Mouse (Mus musculus) left cerebral cortex, postnatal 10 days (tissue): ENCODE results near the gene Tectb. TPM values are rescaled to one million over a fixed set of nuclear protein-coding genes. Genes with fewer than 3 reads are reported as not detected.
"Not testable (repeated sequence)": the region's sequence is repeated elsewhere in the genome, so short reads cannot be mapped to it uniquely, and the experiment has no call there.

ENCODE experiments used
- DNase-seq, 2 experiments: peaks; one replicate each; pipeline ENCODE4 v3.0.0; 2021 to 2022; ENCODE audit warnings: low spot score in 2 of 2, mixed read lengths in 1 of 2; ENCODE audit errors: extremely low spot score in 1 of 2
- intact Hi-C: fragments of 180-260 bp; cut with DNase I; formaldehyde crosslinking; loops from one replicate; pipeline ENCODE4 v1.15.1; 2025
- total RNA-seq, 2 experiments: library from RNA; stranded (reverse); gene quantifications; 2 replicates each; pipeline ENCODE4 v1.2.3; 2021

Gene Tectb
- total RNA-seq, result under 1 TPM in 1 of 2 experiments, not detected in 1; 0.32 TPM

- DNase-seq, result no peak
- intact Hi-C loops, result no loop called here
Observed at GRCm38 (mm10) chr19:55180433-55180832, at the start of gene Tectb. Tectb (plus strand) TSS chr19:55180733.

- no peak for DNase-seq
- intact Hi-C loops, result no loop called here
Observed at GRCm38 (mm10) chr19:55131747-55132146, 48.8 kb upstream of the Tectb start.

GRCm38 (mm10) chr19:55132476-55132875 is 48.1 kb upstream of the Tectb start:
- intact Hi-C loops, result no loop called here
- no peak for DNase-seq

- intact Hi-C loops, result no loop called here
- no peak for DNase-seq
Observed at GRCm38 (mm10) chr19:55134521-55134920, 46.0 kb upstream of the Tectb start.

GRCm38 (mm10) chr19:55135918-55136317 is 44.6 kb upstream of the Tectb start:
- DNase-seq, result no peak
- intact Hi-C loops, result no loop called here

GRCm38 (mm10) chr19:55136693-55137427 is 43.7 kb upstream of the Tectb start:
- intact Hi-C loops, result no loop called here
- peak in 1 of 2 experiments; percentile 62 for DNase-seq

GRCm38 (mm10) chr19:55137884-55138283 is 42.6 kb upstream of the Tectb start:
- no peak for DNase-seq
- intact Hi-C loops, result no loop called here

GRCm38 (mm10) chr19:55138506-55138905 is 42.0 kb upstream of the Tectb start:
- intact Hi-C loops, result no loop called here
- no peak for DNase-seq

- DNase-seq, result no peak
- intact Hi-C loops, result no loop called here
Observed at GRCm38 (mm10) chr19:55139301-55139700, 41.2 kb upstream of the Tectb start.

- no peak for DNase-seq
- intact Hi-C loops, result no loop called here
Observed at GRCm38 (mm10) chr19:55143391-55144300, 36.9 kb upstream of the Tectb start.

- intact Hi-C loops, result no loop called here
- no peak for DNase-seq
Observed at GRCm38 (mm10) chr19:55144691-55145090, 35.8 kb upstream of the Tectb start.

- no peak for DNase-seq
- intact Hi-C loops, result no loop called here
Observed at GRCm38 (mm10) chr19:55145136-55145535, 35.4 kb upstream of the Tectb start.

GRCm38 (mm10) chr19:55147568-55147967 is 33.0 kb upstream of the Tectb start:
- no peak for DNase-seq
- intact Hi-C loops, result no loop called here

- intact Hi-C loops, result no loop called here
- DNase-seq, result no peak
Observed at GRCm38 (mm10) chr19:55148109-55148508, 32.4 kb upstream of the Tectb start.

GRCm38 (mm10) chr19:55149646-55150045 is 30.9 kb upstream of the Tectb start:
- no peak for DNase-seq
- intact Hi-C loops, result no loop called here

GRCm38 (mm10) chr19:55152274-55152673 is 28.3 kb upstream of the Tectb start:
- DNase-seq, intact Hi-C loops: not testable (repeated sequence)

- no peak for DNase-seq
- intact Hi-C loops, result no loop called here
Observed at GRCm38 (mm10) chr19:55152983-55153382, 27.6 kb upstream of the Tectb start.

- no peak for DNase-seq
- intact Hi-C loops, result no loop called here
Observed at GRCm38 (mm10) chr19:55157029-55157428, 23.5 kb upstream of the Tectb start.

GRCm38 (mm10) chr19:55158606-55159005 is 21.9 kb upstream of the Tectb start:
- intact Hi-C loops, result no loop called here
- no peak for DNase-seq

GRCm38 (mm10) chr19:55159826-55160225 is 20.7 kb upstream of the Tectb start:
- intact Hi-C loops, result no loop called here
- no peak for DNase-seq
